Mouse (Mus musculus): ENCODE measurements around the gene Tfdp1.

Gene Tfdp1

GRCm38 (mm10) chr8:13352601-13353000, 14.1 kb downstream of the Tfdp1 start:
- DNase-seq (ENCODE audit: low read depth, low spot score) = peak; percentile 52

- no peak for DNase-seq (ENCODE audit: low read depth, low spot score)
Measured at GRCm38 (mm10) chr8:13353155-13353833, 14.7 kb downstream of the Tfdp1 start.

GRCm38 (mm10) chr8:13353883-13354282, 15.3 kb downstream of the Tfdp1 start:
- DNase-seq (ENCODE audit: low read depth, low spot score) = no peak

- DNase-seq (ENCODE audit: low read depth, low spot score) = no peak
Measured at GRCm38 (mm10) chr8:13356221-13356620, 17.7 kb downstream of the Tfdp1 start.

- DNase-seq (ENCODE audit: low read depth, low spot score) = no peak
Measured at GRCm38 (mm10) chr8:13356681-13357080, 18.1 kb downstream of the Tfdp1 start.

GRCm38 (mm10) chr8:13360213-13360612, 21.7 kb downstream of the Tfdp1 start:
- no peak for DNase-seq (ENCODE audit: low read depth, low spot score)

- DNase-seq (ENCODE audit: low read depth, low spot score) = peak; percentile 50
Measured at GRCm38 (mm10) chr8:13361865-13362264, 23.3 kb downstream of the Tfdp1 start.

GRCm38 (mm10) chr8:13373151-13373662, 34.7 kb downstream of the Tfdp1 start:
- peak; percentile 95 for DNase-seq (ENCODE audit: low read depth, low spot score)

- no peak for DNase-seq (ENCODE audit: low read depth, low spot score)
Measured at GRCm38 (mm10) chr8:13381630-13382029, 43.1 kb downstream of the Tfdp1 start.

- DNase-seq (ENCODE audit: low read depth, low spot score) = peak; percentile 71
Measured at GRCm38 (mm10) chr8:13382536-13382935, 44.0 kb downstream of the Tfdp1 start.

GRCm38 (mm10) chr8:13382999-13383398, 44.4 kb downstream of the Tfdp1 start:
- DNase-seq (ENCODE audit: low read depth, low spot score) = no peak

GRCm38 (mm10) chr8:13386366-13386765, 47.8 kb downstream of the Tfdp1 start:
- DNase-seq (ENCODE audit: low read depth, low spot score) = no peak

GRCm38 (mm10) chr8:13387728-13388127, 49.2 kb downstream of the Tfdp1 start:
- no peak for DNase-seq (ENCODE audit: low read depth, low spot score)

- DNase-seq (ENCODE audit: low read depth, low spot score) = no peak
Measured at GRCm38 (mm10) chr8:13388744-13389143, 50.2 kb downstream of the Tfdp1 start.

- DNase-seq (ENCODE audit: low read depth, low spot score) = no peak
Measured at GRCm38 (mm10) chr8:13393869-13394268, 55.3 kb downstream of the Tfdp1 start.

GRCm38 (mm10) chr8:13396725-13397124, 58.2 kb downstream of the Tfdp1 start, which contains the start of gene Atp4b:
Gene Atp4b (minus strand): TSS chr8:13396825.
- DNase-seq (ENCODE audit: low read depth, low spot score) = no peak

GRCm38 (mm10) chr8:13403517-13403916, 65.0 kb downstream of the Tfdp1 start:
- no peak for DNase-seq (ENCODE audit: low read depth, low spot score)

- no peak for DNase-seq (ENCODE audit: low read depth, low spot score)
Measured at GRCm38 (mm10) chr8:13404666-13405131, 66.1 kb downstream of the Tfdp1 start, which contains the start of gene Grk1. Gene Grk1 (plus strand): TSS chr8:13405081.

GRCm38 (mm10) chr8:13406011-13406410, 67.5 kb downstream of the Tfdp1 start:
- no peak for DNase-seq (ENCODE audit: low read depth, low spot score)

- DNase-seq (ENCODE audit: low read depth, low spot score) = peak; percentile 89
Measured at GRCm38 (mm10) chr8:13411597-13411996, 73.0 kb downstream of the Tfdp1 start.

GRCm38 (mm10) chr8:13412891-13413558, 74.5 kb downstream of the Tfdp1 start:
- peak; percentile 86 for DNase-seq (ENCODE audit: low read depth, low spot score)

- DNase-seq (ENCODE audit: low read depth, low spot score) = no peak
Measured at GRCm38 (mm10) chr8:13413823-13414390, 75.4 kb downstream of the Tfdp1 start.

Measured in 3T3-L1 (cell line).